Mouse (Mus musculus) heart, adult 2 months (tissue): ENCODE measurements around the gene 1700013G24Rik.

Experiments used
- CTCF ChIP-seq: fragments of 200-600 bp; IDR thresholded peaks from 2 replicates; pipeline ENCODE4 v1.8.1; 2022; ENCODE audit warnings: antibody characterized with exemption, mild to moderate bottlenecking, moderate library complexity
- POLR2A ChIP-seq: fragments of 200-500 bp; IDR thresholded peaks from 2 replicates; pipeline ENCODE4 v1.6.1; 2011; ENCODE audit warnings: mild to moderate bottlenecking, low read depth, low read length, control low read depth; ENCODE audit not compliant: insufficient read depth

- TF ChIP-seq CTCF (no peak), POLR2A (no peak)
Measured at GRCm38 (mm10) chr4:137445881-137446280, 7.2 kb upstream of the 1700013G24Rik start.
